Mouse (Mus musculus): ENCODE measurements around the gene Tmem132d.

GRCm38 (mm10) chr5:128144799-128145198, 288.1 kb downstream of the Tmem132d start:
- TF ChIP-seq CTCF (IDR thresholded peaks at IDR 0.05; ENCODE audit: borderline replicate concordance, extremely low read depth, insufficient read depth, insufficient read length) (no peak), POLR2A (IDR thresholded peaks at IDR 0.05; ENCODE audit: borderline replicate concordance, extremely low read depth, insufficient read depth, insufficient read length, poor library complexity, severe bottlenecking) (no peak)
